Mouse (Mus musculus) CD4-positive, CD25-positive, alpha-beta regulatory T cell, adult 2 months (primary cell): ENCODE measurements around the gene Uba7.

Source experiments
- DNase-seq: peaks from one replicate; pipeline ENCODE4 v3.0.0-alpha.2; 2012; ENCODE audit warnings: low read depth, low spot score

Uba7 gene

GRCm38 (mm10) chr9:107975399-107976386 lies at the start of gene Uba7:
Uba7 (plus strand) TSS chr9:107975505.
- DNase-seq, result peak; percentile 76

GRCm38 (mm10) chr9:107926920-107927420 lies 48.3 kb upstream of the Uba7 start:
- no peak for DNase-seq

- DNase-seq, result no peak
These were observed 47.6 kb upstream of the Uba7 start for GRCm38 (mm10) chr9:107927749-107928148.

- DNase-seq, result no peak
These were observed 47.1 kb upstream of the Uba7 start, which contains the start of gene Actl11 for GRCm38 (mm10) chr9:107928169-107928568. Actl11 (plus strand) TSS chr9:107928469.

GRCm38 (mm10) chr9:107932221-107932620 lies 43.1 kb upstream of the Uba7 start:
- DNase-seq, result no peak

GRCm38 (mm10) chr9:107934146-107934545 lies 41.2 kb upstream of the Uba7 start:
- DNase-seq, result no peak

- DNase-seq, result no peak
These were observed 39.9 kb upstream of the Uba7 start, which contains the start of gene Camkv for GRCm38 (mm10) chr9:107935374-107935773. Camkv (plus strand) TSS chr9:107935674.

- peak; percentile 55 for DNase-seq
These were observed 39.5 kb upstream of the Uba7 start for GRCm38 (mm10) chr9:107935790-107936214.

- DNase-seq, result peak; percentile 9
These were observed 39.0 kb upstream of the Uba7 start for GRCm38 (mm10) chr9:107936215-107936822.

- no peak for DNase-seq
These were observed 38.5 kb upstream of the Uba7 start for GRCm38 (mm10) chr9:107936831-107937230.

GRCm38 (mm10) chr9:107947241-107948194 lies 27.8 kb upstream of the Uba7 start:
- no peak for DNase-seq

GRCm38 (mm10) chr9:107949184-107949921 lies 26.0 kb upstream of the Uba7 start:
- DNase-seq, result no peak

GRCm38 (mm10) chr9:107949922-107950235 lies 25.4 kb upstream of the Uba7 start, which contains the start of gene Traip:
Traip (plus strand) TSS chr9:107950136.
- DNase-seq, result no peak

GRCm38 (mm10) chr9:107950460-107951355 lies 24.6 kb upstream of the Uba7 start:
- DNase-seq, result peak; percentile 90

GRCm38 (mm10) chr9:107955613-107956289 lies 19.6 kb upstream of the Uba7 start:
- DNase-seq, result no peak

- DNase-seq, result no peak
These were observed 18.2 kb upstream of the Uba7 start for GRCm38 (mm10) chr9:107957141-107957540.

- no peak for DNase-seq
These were observed 15.4 kb upstream of the Uba7 start for GRCm38 (mm10) chr9:107959896-107960295.

GRCm38 (mm10) chr9:107960928-107961327 lies 14.4 kb upstream of the Uba7 start:
- peak; percentile 38 for DNase-seq

- DNase-seq, result no peak
These were observed 13.9 kb upstream of the Uba7 start for GRCm38 (mm10) chr9:107961351-107961762.
